Mouse (Mus musculus) MEL (cell line): ENCODE data around the gene Scnn1a. TPM values are rescaled to one million over a fixed set of nuclear protein-coding genes. Genes with fewer than 3 reads are reported as not detected.

Experiments used
- DNase-seq: peaks from one replicate; pipeline ENCODE4 v3.0.0; 2011; ENCODE audit warnings: low read depth, low spot score
- H3K27ac ChIP-seq: 2 replicates; pipeline ENCODE4 v1.5.1; 2012; ENCODE audit warnings: low read depth, mild to moderate bottlenecking, control low read depth, low read length, moderate library complexity; ENCODE audit not compliant: control insufficient read depth
- H3K27me3 ChIP-seq, 2 experiments: fragments of 150-350 bp in 1 of 2; sonication (generic) in 1 of 2; 2 replicates each; pipeline ENCODE4 v1.6.1; 2012; ENCODE audit warnings: low read length in 2 of 2, mild to moderate bottlenecking in 2 of 2, improper control_type of control experiment in 1 of 2, moderate library complexity in 1 of 2; ENCODE audit not compliant: insufficient read depth in 2 of 2, control insufficient read depth in 1 of 2
- H3K36me3 ChIP-seq, 2 experiments: 2 replicates each; pipeline ENCODE4 v1.6.1; 2012 to 2014; ENCODE audit warnings: low read length in 2 of 2, improper control_type of control experiment in 1 of 2, inconsistent platforms in 1 of 2, mild to moderate bottlenecking in 1 of 2; ENCODE audit not compliant: insufficient read depth in 2 of 2, control insufficient read depth in 1 of 2
- H3K4me1 ChIP-seq, 2 experiments: fragments of 150-350 bp in 1 of 2; sonication (generic) in 1 of 2; 2 replicates each; pipeline ENCODE4 v1.6.1; 2012; ENCODE audit warnings: low read length in 2 of 2, improper control_type of control experiment in 1 of 2, mild to moderate bottlenecking in 1 of 2; ENCODE audit not compliant: insufficient read depth in 2 of 2, control insufficient read depth in 1 of 2
- H3K4me3 ChIP-seq, 2 experiments: fragments of 150-350 bp in 1 of 2; sonication (generic) in 1 of 2; 2 replicates each; pipeline ENCODE4 v1.5.1; 2012; ENCODE audit warnings: low read depth in 2 of 2, low read length in 2 of 2, mild to moderate bottlenecking in 2 of 2, moderate library complexity in 2 of 2, control low read depth in 1 of 2, improper control_type of control experiment in 1 of 2; ENCODE audit not compliant: control insufficient read depth in 1 of 2, insufficient read depth in 1 of 2
- H3K79me2 ChIP-seq: 2 replicates; pipeline ENCODE4 v1.6.1; 2012; ENCODE audit warnings: mild to moderate bottlenecking, low read length, moderate library complexity; ENCODE audit not compliant: control insufficient read depth, poor library complexity, insufficient read depth
- H3K9ac ChIP-seq: 2 replicates; pipeline ENCODE4 v1.6.1; 2012; ENCODE audit warnings: low read depth, mild to moderate bottlenecking, control low read depth, low read length, moderate library complexity; ENCODE audit not compliant: control insufficient read depth, poor library complexity, severe bottlenecking
- H3K9me3 ChIP-seq: fragments of 150-350 bp; sonication (generic); replicated peaks from 2 replicates; pipeline ENCODE4 v1.6.1; 2012; ENCODE audit warnings: mild to moderate bottlenecking, low read length, improper control_type of control experiment, moderate library complexity; ENCODE audit not compliant: insufficient read depth
- BHLHE40 ChIP-seq: IDR thresholded peaks from 2 replicates; pipeline ENCODE4 v1.6.1; 2012; ENCODE audit warnings: low read depth, mild to moderate bottlenecking, inconsistent platforms, low read length, improper control_type of control experiment, borderline replicate concordance
- CHD1 ChIP-seq: IDR thresholded peaks from 2 replicates; pipeline ENCODE4 v1.6.1; 2012; ENCODE audit warnings: low read depth, mild to moderate bottlenecking, inconsistent platforms, low read length, improper control_type of control experiment
- CHD2 ChIP-seq: IDR thresholded peaks from 2 replicates; pipeline ENCODE4 v1.6.1; 2011; ENCODE audit warnings: low read length, improper control_type of control experiment
- E2F4 ChIP-seq: IDR thresholded peaks from 2 replicates; pipeline ENCODE4 v1.6.1; 2011; ENCODE audit warnings: low read depth, low read length, improper control_type of control experiment, borderline replicate concordance
- ELF1 ChIP-seq: IDR thresholded peaks from 2 replicates; pipeline ENCODE4 v1.6.1; 2014; ENCODE audit warnings: low read depth, mild to moderate bottlenecking, inconsistent platforms, low read length, improper control_type of control experiment, moderate library complexity
- EP300 ChIP-seq, 2 experiments: IDR thresholded peaks; 2 replicates each; pipeline ENCODE4 v1.6.1; 2011; ENCODE audit warnings: improper control_type of control experiment in 2 of 2, low read length in 2 of 2, low read depth in 1 of 2, mild to moderate bottlenecking in 1 of 2
- HCFC1 ChIP-seq: IDR thresholded peaks from 2 replicates; pipeline ENCODE4 v1.6.1; 2012; ENCODE audit warnings: low read depth, mild to moderate bottlenecking, inconsistent platforms, low read length, improper control_type of control experiment, moderate library complexity
- KAT2A ChIP-seq: conservative IDR thresholded peaks from 2 replicates; pipeline ENCODE4 v1.6.1; 2012; ENCODE audit warnings: low read depth, low read length, improper control_type of control experiment, inconsistent platforms
- MAX ChIP-seq: IDR thresholded peaks from 2 replicates; pipeline ENCODE4 v1.6.1; 2011; ENCODE audit warnings: low read length, improper control_type of control experiment
- MEF2A ChIP-seq: IDR thresholded peaks from 2 replicates; pipeline ENCODE4 v1.6.1; 2014; ENCODE audit warnings: low read depth, mild to moderate bottlenecking, inconsistent platforms, low read length, improper control_type of control experiment; ENCODE audit not compliant: poor library complexity, insufficient replicate concordance, severe bottlenecking; ENCODE audit errors: extremely low read depth
- MYC ChIP-seq: IDR thresholded peaks from 2 replicates; pipeline ENCODE4 v1.6.1; 2011; ENCODE audit warnings: low read depth, mild to moderate bottlenecking, low read length, improper control_type of control experiment, moderate library complexity
- NELFE ChIP-seq: IDR thresholded peaks from 2 replicates; pipeline ENCODE4 v1.6.1; 2011; ENCODE audit warnings: low read depth, low read length, improper control_type of control experiment
- NRF1 ChIP-seq: IDR thresholded peaks from 2 replicates; pipeline ENCODE4 v1.6.1; 2014; ENCODE audit warnings: low read depth, mild to moderate bottlenecking, inconsistent platforms, low read length, improper control_type of control experiment, moderate library complexity; ENCODE audit not compliant: poor library complexity, insufficient read depth, severe bottlenecking
- POLR2AphosphoS2 ChIP-seq: IDR thresholded peaks from 2 replicates; pipeline ENCODE4 v1.6.1; 2011; ENCODE audit warnings: low read length, improper control_type of control experiment
- POLR2AphosphoS5 ChIP-seq: IDR thresholded peaks from 2 replicates; pipeline ENCODE4 v1.6.1; 2012; ENCODE audit warnings: low read depth, borderline replicate concordance, mild to moderate bottlenecking, inconsistent platforms, low read length, moderate library complexity, mixed read lengths
- SIN3A ChIP-seq: IDR thresholded peaks from 2 replicates; pipeline ENCODE4 v1.6.1; 2012; ENCODE audit warnings: low read length, improper control_type of control experiment, inconsistent platforms
- SMC3 ChIP-seq: IDR thresholded peaks from 2 replicates; pipeline ENCODE4 v1.6.1; 2011; ENCODE audit warnings: low read depth, low read length, improper control_type of control experiment
- TBP ChIP-seq: IDR thresholded peaks from 2 replicates; pipeline ENCODE4 v1.8.0; 2011; ENCODE audit warnings: low read depth, low read length, improper control_type of control experiment
- UBTF ChIP-seq: IDR thresholded peaks from 2 replicates; pipeline ENCODE4 v1.6.1; 2012; ENCODE audit warnings: low read depth, mild to moderate bottlenecking, inconsistent platforms, low read length, improper control_type of control experiment, moderate library complexity, borderline replicate concordance; ENCODE audit not compliant: insufficient read depth
- USF2 ChIP-seq, 2 experiments: IDR thresholded peaks; 2 replicates each; pipeline ENCODE4 v1.6.1; 2011 to 2012; ENCODE audit warnings: improper control_type of control experiment in 2 of 2, low read length in 2 of 2, borderline replicate concordance in 1 of 2, inconsistent platforms in 1 of 2, low read depth in 1 of 2, mild to moderate bottlenecking in 1 of 2; ENCODE audit not compliant: insufficient read depth in 1 of 2
- ZC3H11A ChIP-seq: IDR thresholded peaks from 2 replicates; pipeline ENCODE4 v1.6.1; 2012; ENCODE audit warnings: low read depth, mild to moderate bottlenecking, inconsistent platforms, low read length, improper control_type of control experiment
- ZKSCAN1 ChIP-seq: IDR thresholded peaks from 2 replicates; pipeline ENCODE4 v1.6.1; 2012; ENCODE audit warnings: low read depth, mild to moderate bottlenecking, inconsistent platforms, low read length, improper control_type of control experiment, moderate library complexity
- ZMIZ1 ChIP-seq: IDR thresholded peaks from 2 replicates; pipeline ENCODE4 v1.6.1; 2012; ENCODE audit warnings: low read depth, mild to moderate bottlenecking, inconsistent platforms, low read length, improper control_type of control experiment, moderate library complexity
- ZNF384 ChIP-seq: IDR thresholded peaks from 2 replicates; pipeline ENCODE4 v1.6.1; 2012; ENCODE audit warnings: low read depth, mild to moderate bottlenecking, inconsistent platforms, low read length, improper control_type of control experiment
- polyA plus RNA-seq, 2 experiments: library from polyadenylated mRNA; stranded (reverse) in 1 of 2; unstranded in 1 of 2; fragments of >175 nt in 1 of 2; fragments of >200 nt in 1 of 2; gene quantifications; 2 replicates each; pipeline versions ENCODE4 v1.2.1 to v1.2.4; 2012; ENCODE audit warnings: low replicate concordance in 2 of 2, low read depth in 1 of 2; ENCODE audit not compliant: insufficient read length in 2 of 2, insufficient read depth in 1 of 2, missing spikeins in 1 of 2
- total RNA-seq: library from RNA; depleted of rRNA; stranded (reverse); fragments of 300-350 nt; gene quantifications from 2 replicates; pipeline ENCODE4 v1.2.3, GENCODE M21; 2012

The Scnn1a gene
- total and polyA plus RNA-seq, 3 experiments, result 0.50 TPM; not detected in 2

DNA sequence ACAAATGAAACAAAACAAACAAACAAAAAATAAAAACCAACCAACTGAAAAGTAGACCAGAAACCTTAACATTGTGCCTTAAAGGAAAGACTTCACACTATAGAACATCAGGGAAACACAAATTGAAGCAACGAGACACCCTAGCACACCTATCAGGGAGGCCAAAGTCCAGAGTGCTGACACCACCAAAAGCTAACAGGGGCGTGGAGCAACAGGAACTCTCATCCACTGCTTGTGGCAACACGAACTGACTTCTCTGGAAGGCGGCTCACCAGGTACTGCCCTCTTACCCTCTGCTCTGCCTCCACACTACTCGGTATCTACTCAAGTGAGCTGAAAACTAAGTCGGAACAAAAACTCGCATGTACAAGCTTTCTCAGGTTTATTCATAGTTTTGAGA is 28.2 kb upstream of the Scnn1a start:
- H3K4me1 ChIP-seq, result no peaks in the 10 kb centered on the region
- H3K36me3 ChIP-seq, result no peaks in the 10 kb centered on the region
- H3K9me3 ChIP-seq, result no peaks in the 10 kb centered on the region
- H3K4me3 ChIP-seq, result no peak overlapping the region
- peaks cover 22 to 33% of the 10 kb centered on the region in 2 experiments for H3K27me3 ChIP-seq
- no peak overlapping the region for H3K9ac ChIP-seq
- no peak for DNase-seq
- H3K79me2 ChIP-seq, result no peaks in the 10 kb centered on the region
- TF ChIP-seq ZKSCAN1, result no peak
- TF ChIP-seq KAT2A, result no peak
- no peak for TF ChIP-seq POLR2AphosphoS2
- no peak for TF ChIP-seq HCFC1
- no peak for TF ChIP-seq EP300 (IDR thresholded peaks at IDR 0.05; ENCODE audit: low read depth in 1 of 2, low read length in 2 of 2)
- TF ChIP-seq TBP, result no peak
- TF ChIP-seq POLR2AphosphoS5, result no peak
- TF ChIP-seq USF2 (IDR thresholded peaks at IDR 0.05; ENCODE audit: borderline replicate concordance in 1 of 2, insufficient read depth in 1 of 2, low read depth in 1 of 2, low read length in 2 of 2), result no peak
- TF ChIP-seq ZNF384, result no peak
- no peak for TF ChIP-seq BHLHE40
- no peak for TF ChIP-seq CHD1
- TF ChIP-seq SMC3, result no peak
- no peak for TF ChIP-seq ZMIZ1
- no peak for TF ChIP-seq CHD2
- TF ChIP-seq NRF1, result no peak
- no peak for TF ChIP-seq ZC3H11A
- no peak for TF ChIP-seq MYC
- TF ChIP-seq MAX, result no peak
- TF ChIP-seq UBTF, result no peak
- TF ChIP-seq ELF1, result no peak
- TF ChIP-seq, all 39 proteins: peak for 0
- no peak overlapping the region for H3K27ac ChIP-seq

DNA sequence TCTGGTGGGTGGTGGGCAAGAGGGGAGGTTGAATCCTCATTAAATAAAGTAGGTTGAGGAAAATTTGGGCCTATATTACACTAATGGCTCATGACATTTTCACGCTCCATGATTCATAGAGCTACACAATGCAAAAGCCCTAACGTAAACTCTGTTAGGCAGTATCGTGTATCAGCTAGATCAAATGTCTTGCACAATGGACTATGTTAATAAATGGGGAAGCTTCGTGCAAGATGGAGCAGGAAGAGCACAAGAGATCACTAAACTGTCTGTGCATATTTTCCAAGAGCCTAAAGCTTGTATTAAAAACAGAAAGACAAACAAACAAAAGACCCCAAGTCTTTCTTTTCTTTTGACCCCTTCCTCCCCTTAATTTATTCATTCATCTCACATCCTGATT is 26.4 kb upstream of the Scnn1a start:
- Histone ChIP-seq H3K27me3 (peaks cover 23 to 26% of the 10 kb centered on the region in 2 experiments), H3K9ac (no peak overlapping the region)

More for the DNA sequence above, 26.4 kb upstream of the Scnn1a start:
- Histone ChIP-seq H3K4me1 (no peaks in the 10 kb centered on the region), H3K79me2 (no peaks in the 10 kb centered on the region), H3K4me3 (no peak overlapping the region), H3K9me3 (no peaks in the 10 kb centered on the region), H3K36me3 (no peaks in the 10 kb centered on the region), H3K27ac (no peak overlapping the region)
- no peak for DNase-seq
- no peak for TF ChIP-seq MEF2A
- no peak for TF ChIP-seq SIN3A
- TF ChIP-seq E2F4, result no peak
- no peak for TF ChIP-seq NELFE
